Mouse (Mus musculus): Measurements from ENCODE around the gene Lamb1. TPM values are rescaled to one million over a fixed set of nuclear protein-coding genes. Genes with fewer than 3 reads are reported as not detected.

Lamb1 gene
- polyA plus RNA-seq (2015; fragmentation: Nextera tagmentation; extraction: Ambion mirVana): 12.4 and 15.4 TPM in 2 replicates

DNA sequence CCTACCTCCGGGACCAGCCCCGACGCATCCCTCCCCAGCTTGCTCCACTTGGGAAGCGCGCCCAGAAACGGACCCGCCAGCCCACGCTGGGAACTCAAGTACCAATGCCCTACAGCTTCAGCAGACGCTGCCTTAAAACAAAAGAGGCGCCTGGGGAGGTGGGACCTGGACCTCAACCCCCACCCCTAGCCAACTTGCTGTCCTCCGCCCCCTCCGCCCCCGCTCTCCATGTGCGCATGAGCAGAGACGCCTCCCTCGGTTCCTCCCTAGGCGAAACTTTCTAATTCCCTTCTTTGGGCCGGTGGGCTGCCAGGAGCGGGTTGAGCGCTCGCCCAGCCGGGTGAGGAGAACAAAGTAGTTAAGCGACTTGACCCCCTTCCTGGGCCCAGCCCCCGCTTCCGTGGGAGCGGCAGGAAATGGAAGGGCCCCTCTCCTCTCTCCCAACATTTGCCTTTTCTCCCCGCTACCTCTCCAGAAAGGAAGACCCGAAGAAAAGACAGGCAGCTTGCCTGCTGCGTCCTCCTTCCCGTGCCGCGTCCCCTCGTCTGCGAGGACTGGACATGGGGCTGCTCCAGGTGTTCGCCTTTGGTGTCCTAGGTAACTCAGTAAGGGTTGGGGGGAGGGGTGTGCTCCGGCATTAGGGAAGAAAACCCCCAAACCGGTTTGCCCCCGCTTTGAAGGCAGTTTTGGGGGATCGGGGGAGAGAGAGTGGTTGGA lies at the start of gene Lamb1:
TSS of gene Lamb1 (plus strand) at position 230 of the 717 bp plus-strand sequence.
- Histone ChIP-seq H3K4me2 (replicated peaks) (peak within 1 kb of the TSS; percentile 67), H3K27me3 (peaks cover 67% of the 10 kb centered on the region), H3K36me3 (no peaks in the 10 kb centered on the region), H3K9ac (replicated peaks) (peak within 1 kb of the TSS; percentile 33), H3K4me3 (replicated peaks) (peak within 1 kb of the TSS; percentile 42), H3K4me1 (replicated peaks) (peaks cover 23% of the 10 kb centered on the region), H3K9me3 (no peaks in the 10 kb centered on the region), H3K27ac (no peak within 1 kb of the TSS)
- under 1% methylated on average over 39 of the region's 39 CpGs for WGBS
- ATAC-seq: peak; percentile 35

DNA sequence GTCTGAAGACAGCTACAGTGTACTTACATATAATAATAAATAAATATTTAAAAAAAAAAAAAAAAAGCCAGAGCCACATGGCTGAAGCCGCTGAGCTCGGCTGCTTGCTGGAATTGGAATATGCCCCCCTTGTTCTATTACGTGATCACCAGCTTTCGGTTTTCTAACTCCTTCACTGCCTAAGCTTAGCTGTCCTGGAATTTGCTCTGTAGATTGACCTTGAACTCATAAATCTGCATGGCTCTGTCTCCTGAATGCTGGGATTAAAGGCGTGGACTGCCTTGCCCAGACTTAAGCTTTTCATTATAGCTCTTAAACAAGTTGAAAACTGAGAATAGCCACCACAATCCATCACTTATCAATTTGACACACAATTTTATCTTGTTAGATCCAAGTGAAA lies 47.8 kb upstream of the Lamb1 start:
- ATAC-seq: no peak
- WGBS: 76% methylated on average over 5 of the region's 5 CpGs
- H3K4me2 ChIP-seq (replicated peaks): no peak overlapping the region
- H3K4me3 ChIP-seq (replicated peaks): no peak overlapping the region
- H3K9ac ChIP-seq (replicated peaks): no peak overlapping the region
- no peaks in the 10 kb centered on the region for H3K36me3 ChIP-seq
- no peaks in the 10 kb centered on the region for H3K4me1 ChIP-seq (replicated peaks)
- H3K9me3 ChIP-seq: no peaks in the 10 kb centered on the region
- no peak overlapping the region for H3K27ac ChIP-seq
- H3K27me3 ChIP-seq: no peaks in the 10 kb centered on the region

GRCm38 (mm10) chr12:31218774-31219173 lies 46.3 kb upstream of the Lamb1 start:
- no peak overlapping the region for H3K4me3 ChIP-seq (replicated peaks)
- no peak for ATAC-seq
- H3K4me2 ChIP-seq (replicated peaks): no peak overlapping the region

DNA sequence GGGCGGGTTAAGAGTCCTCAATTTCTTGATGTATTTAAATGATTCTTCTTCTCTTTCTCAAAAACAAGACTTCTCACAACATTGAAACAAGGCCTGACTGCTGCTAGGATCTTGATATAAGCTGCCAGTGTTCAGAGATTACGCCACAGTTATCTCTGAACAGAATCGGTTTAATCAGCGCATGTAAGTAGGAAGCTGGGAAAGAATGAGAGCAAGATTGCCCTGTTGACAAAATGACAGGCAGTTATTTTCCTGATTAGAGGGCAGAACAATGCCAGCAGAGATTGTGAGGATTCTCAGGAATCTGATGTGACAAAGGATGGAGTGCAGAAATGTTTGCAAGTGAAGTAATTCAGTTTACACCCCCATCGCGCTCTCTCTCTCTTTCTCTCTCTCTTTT lies 43.5 kb upstream of the Lamb1 start:
- 74% methylated on average over 6 of the region's 6 CpGs for WGBS
- H3K4me2 ChIP-seq (replicated peaks): no peak overlapping the region
- H3K27me3 ChIP-seq: no peaks in the 10 kb centered on the region
- no peaks in the 10 kb centered on the region for H3K36me3 ChIP-seq
- no peak overlapping the region for H3K27ac ChIP-seq
- peaks cover 3% of the 10 kb centered on the region; the same call in 1 of the 2 replicates for H3K4me1 ChIP-seq (replicated peaks)
- H3K9me3 ChIP-seq: no peaks in the 10 kb centered on the region
- no peak overlapping the region for H3K9ac ChIP-seq (replicated peaks)
- no peak for ATAC-seq
- no peak overlapping the region for H3K4me3 ChIP-seq (replicated peaks)

More at GRCm38 (mm10) chr12:31218774-31219173, 46.3 kb upstream of the Lamb1 start:
- Histone ChIP-seq H3K4me1 (replicated peaks) (peaks cover 3% of the 10 kb centered on the region; the same call in 1 of the 2 replicates), H3K9me3 (no peaks in the 10 kb centered on the region), H3K27ac (no peak overlapping the region), H3K9ac (replicated peaks) (no peak overlapping the region), H3K27me3 (no peaks in the 10 kb centered on the region), H3K36me3 (no peaks in the 10 kb centered on the region)
- 79% methylated on average over 3 of the region's 3 CpGs for WGBS

DNA sequence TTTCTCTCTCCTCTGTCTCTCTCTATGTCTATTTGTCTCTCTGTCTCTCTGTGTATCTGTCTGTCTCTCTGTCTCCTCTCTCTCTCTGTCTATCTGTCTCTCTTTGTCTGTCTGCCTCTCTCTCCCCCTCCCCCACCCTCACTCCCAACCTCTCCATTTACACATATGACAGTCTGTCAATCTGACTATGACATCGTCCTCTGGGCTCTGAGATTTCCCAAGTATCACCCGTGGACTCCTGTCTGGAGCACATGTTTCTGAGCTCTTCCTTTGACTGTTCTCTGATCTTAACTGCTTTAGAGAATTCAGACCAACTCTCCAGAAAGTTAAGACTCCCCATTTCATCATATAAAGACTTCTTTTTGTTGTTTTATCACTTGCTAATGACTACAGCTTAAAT lies 42.8 kb upstream of the Lamb1 start:
- H3K9ac ChIP-seq (replicated peaks): no peak overlapping the region
- no peaks in the 10 kb centered on the region for H3K27me3 ChIP-seq
- no peak for ATAC-seq
- no peak overlapping the region for H3K27ac ChIP-seq
- 22% methylated on average over 2 of the region's 2 CpGs for WGBS
- H3K9me3 ChIP-seq: no peaks in the 10 kb centered on the region
- no peaks in the 10 kb centered on the region for H3K36me3 ChIP-seq
- no peak overlapping the region for H3K4me2 ChIP-seq (replicated peaks)
- no peak overlapping the region for H3K4me3 ChIP-seq (replicated peaks)
- peaks cover 3% of the 10 kb centered on the region; the same call in 1 of the 2 replicates for H3K4me1 ChIP-seq (replicated peaks)

DNA sequence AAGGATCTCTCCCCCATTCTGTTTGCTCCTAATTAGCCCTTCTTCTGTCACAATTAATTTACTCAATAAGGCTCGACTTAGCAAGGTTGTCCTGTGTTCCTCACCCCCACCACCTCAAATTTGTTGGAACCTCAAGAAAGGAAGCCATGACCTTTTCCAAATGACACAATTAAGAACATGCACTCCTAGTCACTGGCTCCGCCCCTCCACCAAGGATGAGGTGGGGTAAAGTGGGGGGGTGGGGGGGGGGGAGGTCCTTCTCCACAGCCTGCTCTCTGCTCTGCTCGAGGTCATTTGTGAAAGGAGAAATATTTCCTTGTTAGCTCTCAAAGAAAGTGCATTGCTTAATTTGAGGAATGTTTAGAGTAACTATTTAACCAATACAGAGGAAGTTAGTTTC lies 42.3 kb upstream of the Lamb1 start:
- no peak for ATAC-seq
- Histone ChIP-seq H3K36me3 (no peaks in the 10 kb centered on the region), H3K9me3 (no peaks in the 10 kb centered on the region), H3K27ac (no peak overlapping the region), H3K27me3 (no peaks in the 10 kb centered on the region), H3K9ac (replicated peaks) (no peak overlapping the region), H3K4me3 (replicated peaks) (no peak overlapping the region), H3K4me2 (replicated peaks) (no peak overlapping the region), H3K4me1 (replicated peaks) (peaks cover 3% of the 10 kb centered on the region; the same call in 1 of the 2 replicates)
- 27% methylated on average over 3 of the region's 3 CpGs for WGBS

DNA sequence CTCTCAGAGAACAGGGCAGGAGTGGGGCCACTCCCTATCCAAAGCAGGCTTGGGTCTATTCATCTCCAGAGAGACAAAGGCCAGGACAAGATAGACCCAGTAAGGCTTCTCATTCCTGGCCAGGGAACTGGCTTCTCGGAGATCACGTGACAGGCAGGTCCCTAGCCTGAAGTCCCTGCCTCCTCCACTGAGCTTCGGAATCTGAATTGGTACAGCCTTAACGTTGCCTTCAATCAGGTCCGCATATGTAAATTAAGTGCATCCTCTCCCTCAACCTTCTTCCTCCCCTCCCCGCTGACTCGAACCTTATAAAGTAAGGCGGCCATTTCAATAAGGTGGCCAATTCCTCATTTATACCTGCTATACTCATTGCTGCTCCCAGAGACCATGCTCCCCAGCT lies 39.6 kb upstream of the Lamb1 start:
- Histone ChIP-seq H3K4me3 (replicated peaks) (no peak overlapping the region), H3K4me1 (replicated peaks) (peaks cover 3% of the 10 kb centered on the region; the same call in 1 of the 2 replicates), H3K36me3 (no peaks in the 10 kb centered on the region), H3K9me3 (no peaks in the 10 kb centered on the region), H3K27ac (no peak overlapping the region), H3K27me3 (no peaks in the 10 kb centered on the region), H3K4me2 (replicated peaks) (no peak overlapping the region), H3K9ac (replicated peaks) (no peak overlapping the region)
- ATAC-seq: no peak
- WGBS: 35% methylated on average over 8 of the region's 8 CpGs

- Histone ChIP-seq H3K4me2 (replicated peaks) (no peak overlapping the region), H3K4me3 (replicated peaks) (no peak overlapping the region), H3K36me3 (no peaks in the 10 kb centered on the region), H3K27ac (no peak overlapping the region), H3K27me3 (no peaks in the 10 kb centered on the region), H3K4me1 (replicated peaks) (peaks cover 3% of the 10 kb centered on the region; the same call in 1 of the 2 replicates), H3K9ac (replicated peaks) (no peak overlapping the region), H3K9me3 (no peaks in the 10 kb centered on the region)
- WGBS: 89% methylated on average over 3 of the region's 3 CpGs
- ATAC-seq: no peak
Measured at GRCm38 (mm10) chr12:31227167-31227566, 37.9 kb upstream of the Lamb1 start.

GRCm38 (mm10) chr12:31228878-31229277 lies 36.2 kb upstream of the Lamb1 start:
- Histone ChIP-seq H3K4me1 (replicated peaks) (no peaks in the 10 kb centered on the region), H3K9ac (replicated peaks) (no peak overlapping the region), H3K4me3 (replicated peaks) (no peak overlapping the region), H3K9me3 (no peaks in the 10 kb centered on the region), H3K27ac (no peak overlapping the region), H3K27me3 (no peaks in the 10 kb centered on the region), H3K4me2 (replicated peaks) (no peak overlapping the region), H3K36me3 (no peaks in the 10 kb centered on the region)
- no peak for ATAC-seq
- WGBS: 53% methylated on average over 7 of the region's 7 CpGs

- no peak overlapping the region for H3K9ac ChIP-seq (replicated peaks)
- no peaks in the 10 kb centered on the region for H3K27me3 ChIP-seq
- no peak overlapping the region for H3K4me2 ChIP-seq (replicated peaks)
- ATAC-seq: no peak
- H3K9me3 ChIP-seq: no peaks in the 10 kb centered on the region
- H3K4me1 ChIP-seq (replicated peaks): peaks cover 7% of the 10 kb centered on the region; the same call in 1 of the 2 replicates
- no peak overlapping the region for H3K4me3 ChIP-seq (replicated peaks)
- H3K36me3 ChIP-seq: no peaks in the 10 kb centered on the region
- 85% methylated on average over 1 of the region's 1 CpGs for WGBS
- no peak overlapping the region for H3K27ac ChIP-seq
Measured at GRCm38 (mm10) chr12:31232635-31233034, 32.4 kb upstream of the Lamb1 start.

DNA sequence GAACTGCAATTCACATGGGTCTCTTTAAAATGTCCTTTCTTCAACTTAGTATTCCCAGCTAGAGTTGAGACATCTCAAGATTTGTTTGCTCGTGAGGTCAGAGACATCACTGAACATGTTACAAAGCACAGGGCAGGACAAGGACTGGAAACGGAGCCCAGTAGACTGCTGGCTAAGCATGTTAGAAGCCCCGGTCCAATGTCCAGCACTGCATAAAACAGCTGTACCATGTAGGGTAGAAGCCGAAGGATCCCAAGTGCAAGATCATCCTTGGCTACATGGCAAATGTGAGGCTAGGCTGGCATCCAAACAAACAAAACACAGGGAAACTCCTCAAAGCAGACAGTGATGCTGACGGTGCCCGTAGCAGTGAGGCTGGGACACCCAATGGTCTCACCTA lies 30.0 kb upstream of the Lamb1 start:
- H3K9me3 ChIP-seq: no peaks in the 10 kb centered on the region
- no peaks in the 10 kb centered on the region for H3K36me3 ChIP-seq
- no peak overlapping the region for H3K4me3 ChIP-seq (replicated peaks)
- no peak overlapping the region for H3K27ac ChIP-seq
- 90% methylated on average over 6 of the region's 6 CpGs for WGBS
- ATAC-seq: no peak
- no peak overlapping the region for H3K9ac ChIP-seq (replicated peaks)
- no peaks in the 10 kb centered on the region for H3K27me3 ChIP-seq
- H3K4me2 ChIP-seq (replicated peaks): no peak overlapping the region
- H3K4me1 ChIP-seq (replicated peaks): peaks cover 7% of the 10 kb centered on the region; the same call in 1 of the 2 replicates

GRCm38 (mm10) chr12:31236861-31237595 lies 28.0 kb upstream of the Lamb1 start:
- no peaks in the 10 kb centered on the region for H3K9me3 ChIP-seq
- 62% methylated on average over 12 of the region's 12 CpGs for WGBS
- H3K27ac ChIP-seq: no peak overlapping the region
- H3K36me3 ChIP-seq: no peaks in the 10 kb centered on the region
- no peak overlapping the region for H3K9ac ChIP-seq (replicated peaks)
- H3K4me2 ChIP-seq (replicated peaks): no peak overlapping the region
- ATAC-seq: no peak
- no peak overlapping the region for H3K4me3 ChIP-seq (replicated peaks)
- H3K27me3 ChIP-seq: no peaks in the 10 kb centered on the region
- H3K4me1 ChIP-seq (replicated peaks): peaks cover 7% of the 10 kb centered on the region; the same call in 1 of the 2 replicates

All from midbrain, embryonic 13.5 days (tissue).